Mouse (Mus musculus): ENCODE measurements around the gene Abi3bp. TPM values are rescaled to one million over a fixed set of nuclear protein-coding genes. Genes with fewer than 3 reads are reported as not detected.
A peak's percentile ranks its signal among the peaks of the same experiment; 100 is the strongest.

Abi3bp gene
- polyA plus RNA-seq, 1 experiment from 2014 or later, result 0.55 TPM

- 38% methylated on average over 3 of the region's 3 CpGs for WGBS
Measured at GRCm38 (mm10) chr16:56500441-56500840, 22.8 kb downstream of the Abi3bp start.

GRCm38 (mm10) chr16:56501101-56501500 lies 23.4 kb downstream of the Abi3bp start:
- H3K36me3 ChIP-seq (ENCODE audit: control insufficient read depth, insufficient read depth, low read length), result no peaks in the 10 kb centered on the region
- H3K9ac ChIP-seq (ENCODE audit: low read length), result no peak overlapping the region
- H3K4me3 ChIP-seq (ENCODE audit: low read depth, low read length), result no peak overlapping the region
- DNase-seq (ENCODE audit: low spot score) (no peak), ATAC-seq (replicated peaks; ENCODE audit: low FRiP score) (no peak)
- no peaks in the 10 kb centered on the region for H3K4me1 ChIP-seq (replicated peaks; ENCODE audit: control insufficient read depth, insufficient read depth, low read length)
- 82% methylated on average over 6 of the region's 6 CpGs for WGBS
- H3K9me3 ChIP-seq (ENCODE audit: control insufficient read depth, low read length), result no peaks in the 10 kb centered on the region
- no peak overlapping the region for H3K27ac ChIP-seq (ENCODE audit: low read depth, low read length)
- H3K27me3 ChIP-seq (ENCODE audit: control insufficient read depth, insufficient read depth, low read length), result no peaks in the 10 kb centered on the region
- no peak overlapping the region for H3K4me2 ChIP-seq (ENCODE audit: low read depth, low read length, severe bottlenecking)

More at GRCm38 (mm10) chr16:56500441-56500840, 22.8 kb downstream of the Abi3bp start:
- Histone ChIP-seq H3K27ac (ENCODE audit: low read depth, low read length) (no peak overlapping the region), H3K27me3 (ENCODE audit: control insufficient read depth, insufficient read depth, low read length) (no peaks in the 10 kb centered on the region), H3K4me3 (ENCODE audit: low read depth, low read length) (no peak overlapping the region), H3K4me1 (replicated peaks; ENCODE audit: control insufficient read depth, insufficient read depth, low read length) (no peaks in the 10 kb centered on the region), H3K9me3 (ENCODE audit: control insufficient read depth, low read length) (no peaks in the 10 kb centered on the region), H3K4me2 (ENCODE audit: low read depth, low read length, severe bottlenecking) (no peak overlapping the region), H3K9ac (ENCODE audit: low read length) (no peak overlapping the region), H3K36me3 (ENCODE audit: control insufficient read depth, insufficient read depth, low read length) (no peaks in the 10 kb centered on the region)
- DNase-seq (ENCODE audit: low spot score), result no peak
- no peak for ATAC-seq (replicated peaks; ENCODE audit: low FRiP score)

- Histone ChIP-seq H3K36me3 (ENCODE audit: control insufficient read depth, insufficient read depth, low read length) (no peaks in the 10 kb centered on the region), H3K4me1 (replicated peaks; ENCODE audit: control insufficient read depth, insufficient read depth, low read length) (no peaks in the 10 kb centered on the region), H3K27ac (ENCODE audit: low read depth, low read length) (no peak overlapping the region), H3K4me2 (ENCODE audit: low read depth, low read length, severe bottlenecking) (no peak overlapping the region), H3K27me3 (ENCODE audit: control insufficient read depth, insufficient read depth, low read length) (no peaks in the 10 kb centered on the region), H3K9me3 (ENCODE audit: control insufficient read depth, low read length) (no peaks in the 10 kb centered on the region), H3K9ac (ENCODE audit: low read length) (no peak overlapping the region), H3K4me3 (ENCODE audit: low read depth, low read length) (no peak overlapping the region)
- ATAC-seq (replicated peaks; ENCODE audit: low FRiP score) (no peak), DNase-seq (ENCODE audit: low spot score) (no peak)
- WGBS, result 79% methylated on average over 2 of the region's 2 CpGs
Measured at GRCm38 (mm10) chr16:56501513-56501912, 23.8 kb downstream of the Abi3bp start.

GRCm38 (mm10) chr16:56502134-56502533 lies 24.5 kb downstream of the Abi3bp start:
- H3K27ac ChIP-seq (ENCODE audit: low read depth, low read length), result no peak overlapping the region
- WGBS, result 94% methylated on average over 3 of the region's 3 CpGs

GRCm38 (mm10) chr16:56503941-56504340 lies 26.3 kb downstream of the Abi3bp start:
- ATAC-seq (replicated peaks; ENCODE audit: low FRiP score) (no peak), DNase-seq (ENCODE audit: low spot score) (no peak)
- H3K27me3 ChIP-seq (ENCODE audit: control insufficient read depth, insufficient read depth, low read length), result no peaks in the 10 kb centered on the region
- no peak overlapping the region for H3K27ac ChIP-seq (ENCODE audit: low read depth, low read length)
- H3K9ac ChIP-seq (ENCODE audit: low read length), result no peak overlapping the region
- H3K4me1 ChIP-seq (replicated peaks; ENCODE audit: control insufficient read depth, insufficient read depth, low read length), result no peaks in the 10 kb centered on the region
- no peaks in the 10 kb centered on the region for H3K9me3 ChIP-seq (ENCODE audit: control insufficient read depth, low read length)
- H3K4me3 ChIP-seq (ENCODE audit: low read depth, low read length), result no peak overlapping the region
- H3K36me3 ChIP-seq (ENCODE audit: control insufficient read depth, insufficient read depth, low read length), result no peaks in the 10 kb centered on the region
- WGBS, result 89% methylated on average over 2 of the region's 2 CpGs
- H3K4me2 ChIP-seq (ENCODE audit: low read depth, low read length, severe bottlenecking), result no peak overlapping the region

More at GRCm38 (mm10) chr16:56502134-56502533, 24.5 kb downstream of the Abi3bp start:
- H3K27me3 ChIP-seq (ENCODE audit: control insufficient read depth, insufficient read depth, low read length), result no peaks in the 10 kb centered on the region
- DNase-seq (ENCODE audit: low spot score) (no peak), ATAC-seq (replicated peaks; ENCODE audit: low FRiP score) (no peak)
- H3K9me3 ChIP-seq (ENCODE audit: control insufficient read depth, low read length), result no peaks in the 10 kb centered on the region
- no peaks in the 10 kb centered on the region for H3K4me1 ChIP-seq (replicated peaks; ENCODE audit: control insufficient read depth, insufficient read depth, low read length)
- H3K9ac ChIP-seq (ENCODE audit: low read length), result no peak overlapping the region
- H3K36me3 ChIP-seq (ENCODE audit: control insufficient read depth, insufficient read depth, low read length), result no peaks in the 10 kb centered on the region
- H3K4me3 ChIP-seq (ENCODE audit: low read depth, low read length), result no peak overlapping the region
- H3K4me2 ChIP-seq (ENCODE audit: low read depth, low read length, severe bottlenecking), result no peak overlapping the region

DNA sequence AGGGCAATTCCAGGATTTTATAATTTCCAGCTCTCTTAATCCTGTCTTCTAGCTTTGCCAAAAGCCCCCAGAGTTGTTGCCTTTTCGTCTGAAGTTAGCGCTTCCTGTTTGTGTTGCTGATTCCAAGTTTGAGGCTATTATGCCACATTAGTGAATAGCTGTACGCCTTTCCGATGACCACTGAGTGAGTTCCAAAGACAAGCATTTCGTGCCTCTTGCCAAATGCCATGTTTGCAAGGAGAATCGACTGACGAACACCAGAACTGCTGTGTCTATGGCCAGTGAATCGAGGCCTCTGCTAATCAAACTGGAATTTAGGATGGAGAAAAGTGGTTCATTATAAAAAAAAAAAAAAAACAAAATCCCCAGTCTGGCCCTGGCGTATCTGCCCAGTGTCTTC lies 40.3 kb downstream of the Abi3bp start:
- H3K9me3 ChIP-seq (ENCODE audit: control insufficient read depth, low read length), result no peaks in the 10 kb centered on the region
- no peaks in the 10 kb centered on the region for H3K4me1 ChIP-seq (replicated peaks; ENCODE audit: control insufficient read depth, insufficient read depth, low read length)
- 93% methylated on average over 9 of the region's 9 CpGs for WGBS
- H3K4me3 ChIP-seq (ENCODE audit: low read depth, low read length), result no peak overlapping the region
- H3K36me3 ChIP-seq (ENCODE audit: control insufficient read depth, insufficient read depth, low read length), result no peaks in the 10 kb centered on the region
- no peak overlapping the region for H3K27ac ChIP-seq (ENCODE audit: low read depth, low read length)
- no peaks in the 10 kb centered on the region for H3K27me3 ChIP-seq (ENCODE audit: control insufficient read depth, insufficient read depth, low read length)
- H3K4me2 ChIP-seq (ENCODE audit: low read depth, low read length, severe bottlenecking), result no peak overlapping the region
- no peak for DNase-seq (ENCODE audit: low spot score)
- ATAC-seq (replicated peaks; ENCODE audit: low FRiP score), result no peak
- no peak overlapping the region for H3K9ac ChIP-seq (ENCODE audit: low read length)

GRCm38 (mm10) chr16:56524359-56524758 lies 46.7 kb downstream of the Abi3bp start:
- Histone ChIP-seq H3K9me3 (ENCODE audit: control insufficient read depth, low read length) (no peaks in the 10 kb centered on the region), H3K36me3 (ENCODE audit: control insufficient read depth, insufficient read depth, low read length) (no peaks in the 10 kb centered on the region), H3K27me3 (ENCODE audit: control insufficient read depth, insufficient read depth, low read length) (no peaks in the 10 kb centered on the region), H3K9ac (ENCODE audit: low read length) (no peak overlapping the region), H3K4me3 (ENCODE audit: low read depth, low read length) (no peak overlapping the region), H3K27ac (ENCODE audit: low read depth, low read length) (no peak overlapping the region), H3K4me2 (ENCODE audit: low read depth, low read length, severe bottlenecking) (no peak overlapping the region), H3K4me1 (replicated peaks; ENCODE audit: control insufficient read depth, insufficient read depth, low read length) (no peaks in the 10 kb centered on the region)
- WGBS, result 29% methylated on average over 8 of the region's 8 CpGs
- ATAC-seq (replicated peaks; ENCODE audit: low FRiP score) (0 out of 2 replicates have a peak, but pooled peaks have one; percentile 49), DNase-seq (ENCODE audit: low spot score) (no peak)

GRCm38 (mm10) chr16:56526482-56526881 lies 48.8 kb downstream of the Abi3bp start:
- Histone ChIP-seq H3K27ac (ENCODE audit: low read depth, low read length) (no peak overlapping the region), H3K4me2 (ENCODE audit: low read depth, low read length, severe bottlenecking) (no peak overlapping the region), H3K4me1 (replicated peaks; ENCODE audit: control insufficient read depth, insufficient read depth, low read length) (no peaks in the 10 kb centered on the region), H3K36me3 (ENCODE audit: control insufficient read depth, insufficient read depth, low read length) (no peaks in the 10 kb centered on the region), H3K9me3 (ENCODE audit: control insufficient read depth, low read length) (no peaks in the 10 kb centered on the region), H3K9ac (ENCODE audit: low read length) (no peak overlapping the region), H3K27me3 (ENCODE audit: control insufficient read depth, insufficient read depth, low read length) (no peaks in the 10 kb centered on the region), H3K4me3 (ENCODE audit: low read depth, low read length) (no peak overlapping the region)
- ATAC-seq (replicated peaks; ENCODE audit: low FRiP score) (no peak), DNase-seq (ENCODE audit: low spot score) (no peak)
- 94% methylated on average over 1 of the region's 1 CpGs for WGBS

DNA sequence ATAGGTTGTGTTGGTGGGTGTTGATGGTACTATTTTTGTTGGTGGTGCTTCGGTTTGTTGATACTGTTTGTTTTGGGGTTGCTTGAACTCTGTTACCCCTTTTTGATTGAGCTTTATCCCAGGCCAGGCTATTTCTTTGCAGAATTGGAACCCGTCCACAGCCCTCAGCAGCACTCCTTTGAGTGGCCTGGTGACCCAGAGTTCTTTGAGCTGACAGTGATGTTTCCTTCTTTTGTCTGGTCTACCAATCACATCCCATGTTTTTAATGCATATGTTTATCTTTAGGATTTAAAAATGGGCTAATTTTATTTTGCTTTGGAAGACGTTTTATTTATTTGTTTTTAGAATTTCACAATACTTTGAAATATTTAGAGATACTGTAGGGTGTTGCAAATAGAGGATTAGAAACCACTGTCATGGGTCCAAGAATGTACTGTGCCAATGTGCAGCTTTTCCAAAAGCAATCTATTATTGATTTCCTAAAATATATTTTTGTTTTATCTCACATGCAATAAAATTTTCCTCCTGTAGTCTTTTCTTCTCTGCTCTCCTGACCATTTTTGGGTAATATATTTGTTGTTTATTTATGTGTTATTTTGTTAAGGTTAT lies 50.5 kb downstream of the Abi3bp start:
- DNase-seq (ENCODE audit: low spot score) (no peak), ATAC-seq (replicated peaks; ENCODE audit: low FRiP score) (no peak)
- H3K36me3 ChIP-seq (ENCODE audit: control insufficient read depth, insufficient read depth, low read length), result no peaks in the 10 kb centered on the region
- H3K9ac ChIP-seq (ENCODE audit: low read length), result no peak overlapping the region
- H3K27me3 ChIP-seq (ENCODE audit: control insufficient read depth, insufficient read depth, low read length), result no peaks in the 10 kb centered on the region
- WGBS, result 87% methylated on average over 3 of the region's 3 CpGs
- H3K27ac ChIP-seq (ENCODE audit: low read depth, low read length), result no peak overlapping the region
- H3K9me3 ChIP-seq (ENCODE audit: control insufficient read depth, low read length), result no peaks in the 10 kb centered on the region
- H3K4me1 ChIP-seq (replicated peaks; ENCODE audit: control insufficient read depth, insufficient read depth, low read length), result no peaks in the 10 kb centered on the region
- H3K4me3 ChIP-seq (ENCODE audit: low read depth, low read length), result no peak overlapping the region
- H3K4me2 ChIP-seq (ENCODE audit: low read depth, low read length, severe bottlenecking), result no peak overlapping the region
